Mouse (Mus musculus): ENCODE measurements around the gene Pex16. TPM values are rescaled to one million over a fixed set of nuclear protein-coding genes. Genes with fewer than 3 reads are reported as not detected.

The Pex16 gene
- total and polyA plus RNA-seq, 3 experiments: 41.9 to 52.5 TPM; not detected in 1

DNA sequence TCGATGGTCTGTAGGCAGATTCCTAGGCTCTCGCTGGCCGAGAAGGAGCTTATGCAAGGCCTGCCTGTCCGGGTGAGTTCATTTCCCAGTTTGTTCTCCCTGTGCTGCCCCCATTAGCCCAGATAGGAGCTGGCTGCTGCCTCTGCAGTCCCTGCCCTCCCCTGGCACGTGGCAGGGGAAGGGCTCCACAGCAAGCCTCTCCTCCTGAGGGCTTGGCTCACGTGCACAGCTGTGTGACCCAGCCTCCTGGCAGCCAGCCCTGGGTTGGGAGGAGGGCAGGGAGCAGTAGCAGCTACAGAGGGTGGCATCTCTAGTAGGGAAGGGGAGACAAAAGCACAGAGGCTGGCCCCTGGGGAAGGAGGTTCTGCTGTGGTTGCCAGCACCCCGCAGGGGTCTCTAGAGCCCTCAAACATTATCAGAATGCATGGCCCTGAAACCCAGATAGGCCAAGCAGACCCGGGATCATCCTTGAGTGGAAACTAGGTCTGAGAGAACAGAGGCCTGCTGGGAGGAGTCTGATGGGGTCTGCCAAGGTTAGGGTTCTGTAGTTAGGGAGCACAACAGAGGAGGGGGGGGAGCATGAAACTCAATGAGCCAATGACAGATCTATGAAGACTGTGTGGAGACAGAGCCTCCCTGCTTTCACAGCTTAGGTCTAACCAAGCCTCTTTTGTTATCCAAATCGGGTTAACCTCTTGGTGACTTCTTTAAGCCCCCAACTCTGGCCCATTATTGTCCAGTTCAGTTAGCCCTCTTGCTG is 49.4 kb downstream of the Pex16 start:
- H3K9me3 ChIP-seq (replicated peaks; ENCODE audit: insufficient read depth, low read length): no peaks in the 10 kb centered on the region
- no peaks in the 10 kb centered on the region for H3K27me3 ChIP-seq (ENCODE audit: control insufficient read depth in 1 of 2, insufficient read depth in 2 of 2, low read length in 2 of 2)
- TF ChIP-seq MAFK (IDR thresholded peaks at IDR 0.05; ENCODE audit: borderline replicate concordance, low read depth, low read length) (no peak), ZMIZ1 (IDR thresholded peaks at IDR 0.05; ENCODE audit: low read depth, low read length) (no peak), POLR2AphosphoS2 (IDR thresholded peaks at IDR 0.05; ENCODE audit: low read length) (no peak), CTCF (IDR thresholded peaks at IDR 0.05 in 2 of 3, conservative IDR thresholded peaks at IDR 0.05 in 1 of 3; ENCODE audit: control insufficient read depth in 1 of 3, insufficient read depth in 1 of 3, low read depth in 2 of 3, low read length in 3 of 3, poor library complexity in 1 of 3, severe bottlenecking in 1 of 3) (no peak), USF2 (IDR thresholded peaks at IDR 0.05; ENCODE audit: borderline replicate concordance in 1 of 2, insufficient read depth in 1 of 2, low read depth in 1 of 2, low read length in 2 of 2) (no peak), HCFC1 (IDR thresholded peaks at IDR 0.05; ENCODE audit: low read depth, low read length) (no peak), MAZ (IDR thresholded peaks at IDR 0.05; ENCODE audit: low read depth, low read length) (no peak), ZNF384 (IDR thresholded peaks at IDR 0.05; ENCODE audit: low read depth, low read length) (no peak), RAD21 (IDR thresholded peaks at IDR 0.05; ENCODE audit: low read depth, low read length) (no peak), TAL1 (IDR thresholded peaks at IDR 0.05; ENCODE audit: low read length) (no peak), NRF1 (IDR thresholded peaks at IDR 0.05; ENCODE audit: insufficient read depth, low read depth, low read length, poor library complexity, severe bottlenecking) (no peak), KAT2A (conservative IDR thresholded peaks at IDR 0.05; ENCODE audit: low read depth, low read length) (no peak), MXI1 (IDR thresholded peaks at IDR 0.05; ENCODE audit: low read depth, low read length) (no peak), RCOR1 (IDR thresholded peaks at IDR 0.05; ENCODE audit: low read depth, low read length) (no peak), MYC (IDR thresholded peaks at IDR 0.05; ENCODE audit: low read depth, low read length) (no peak), TCF12 (IDR thresholded peaks at IDR 0.05; ENCODE audit: low read depth, low read length) (no peak), ZC3H11A (IDR thresholded peaks at IDR 0.05; ENCODE audit: low read depth, low read length) (no peak), UBTF (IDR thresholded peaks at IDR 0.05; ENCODE audit: borderline replicate concordance, insufficient read depth, low read depth, low read length) (no peak), ETS1 (IDR thresholded peaks at IDR 0.05; ENCODE audit: low read depth, low read length) (no peak)
- DNase-seq (ENCODE audit: low read depth, low spot score): no peak
- peaks cover 0 to 30% of the 10 kb centered on the region in 2 experiments; a peak in 2 of 4 replicates for H3K36me3 ChIP-seq (ENCODE audit: control insufficient read depth in 1 of 2, insufficient read depth in 2 of 2, low read length in 2 of 2)
- H3K9ac ChIP-seq (ENCODE audit: control insufficient read depth, low read depth, low read length, poor library complexity, severe bottlenecking): no peak overlapping the region
- H3K27ac ChIP-seq (ENCODE audit: control insufficient read depth, low read depth, low read length): no peak overlapping the region
- H3K4me1 ChIP-seq (ENCODE audit: control insufficient read depth in 1 of 2, insufficient read depth in 2 of 2, low read length in 2 of 2): no peaks in the 10 kb centered on the region
- no peak overlapping the region for H3K4me3 ChIP-seq (ENCODE audit: control insufficient read depth in 1 of 2, insufficient read depth in 1 of 2, low read depth in 2 of 2, low read length in 2 of 2)
- H3K79me2 ChIP-seq (ENCODE audit: control insufficient read depth, insufficient read depth, low read length, poor library complexity): peaks cover 18% of the 10 kb centered on the region

Data from MEL (cell line).